Mouse (Mus musculus): ENCODE results near the gene Ddx52. TPM values are rescaled to one million over a fixed set of nuclear protein-coding genes. Genes with fewer than 3 reads are reported as not detected.

The Ddx52 gene
- polyA plus RNA-seq, 1 experiment from 2014 or later = 38.1 TPM

DNA sequence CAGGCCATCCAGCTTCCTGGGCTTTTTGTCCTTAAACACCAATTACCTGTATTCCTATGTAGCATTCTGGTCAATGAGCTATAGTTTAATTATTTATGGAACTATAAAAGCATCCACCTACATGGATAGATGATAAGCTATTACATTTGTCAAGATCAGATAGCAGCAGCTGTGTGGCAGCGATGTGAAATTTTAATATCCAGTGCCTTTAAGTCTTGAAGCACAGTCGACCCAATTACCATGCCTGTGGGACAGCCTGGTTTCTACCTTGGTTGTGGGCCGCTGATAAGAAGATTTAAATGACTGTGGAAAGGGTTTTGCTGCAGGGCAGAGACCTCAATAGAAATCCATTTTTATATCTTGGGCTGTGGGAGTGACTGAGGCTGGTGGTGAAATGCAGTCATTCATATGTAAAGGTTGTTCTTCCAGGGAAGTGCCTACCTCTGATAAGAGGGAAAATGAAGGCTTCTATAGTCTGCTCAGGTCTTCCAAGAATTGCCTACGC, 57.6 kb downstream of the Ddx52 start:
- H3K9me3 ChIP-seq (ENCODE audit: control insufficient read depth, low read length) = no peaks in the 10 kb centered on the region
- H3K4me2 ChIP-seq = no peak overlapping the region
- DNase-seq (ENCODE audit: low spot score) (no peak), ATAC-seq (replicated peaks; ENCODE audit: low FRiP score) (no peak)
- no peak overlapping the region for H3K4me3 ChIP-seq (ENCODE audit: low read depth, low read length)
- 84% methylated on average over 4 of the region's 4 CpGs for WGBS
- H3K27ac ChIP-seq (ENCODE audit: low read depth, low read length) = no peak overlapping the region
- no peaks in the 10 kb centered on the region for H3K27me3 ChIP-seq (replicated peaks; ENCODE audit: control insufficient read depth, insufficient read depth, low read length)
- H3K9ac ChIP-seq (ENCODE audit: low read depth, low read length) = no peak overlapping the region
- peaks cover 8% of the 10 kb centered on the region; the same call in 1 of the 2 replicates for H3K36me3 ChIP-seq (ENCODE audit: control insufficient read depth, insufficient read depth, low read length)
- H3K4me1 ChIP-seq (replicated peaks; ENCODE audit: control insufficient read depth, insufficient read depth, low read length) = no peaks in the 10 kb centered on the region

DNA sequence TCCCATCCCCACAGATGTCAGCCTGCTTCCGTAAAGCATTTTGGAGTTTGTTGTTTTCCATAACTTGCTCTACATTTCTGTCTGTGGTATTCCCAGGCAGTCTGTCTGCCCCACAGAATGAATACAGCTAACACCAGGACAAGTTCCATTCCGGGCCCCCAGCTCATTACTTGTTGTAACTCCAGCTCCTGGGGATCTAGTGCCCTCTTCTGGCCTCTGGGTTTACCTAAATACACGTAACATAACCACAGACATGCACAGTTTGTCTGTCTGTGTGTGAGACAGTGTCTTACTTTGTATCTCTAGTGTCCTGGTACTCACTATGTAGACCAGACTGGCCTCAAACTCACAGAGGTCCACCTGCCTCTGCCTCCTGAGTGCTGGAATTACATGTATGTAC, 59.4 kb downstream of the Ddx52 start:
- 93% methylated on average over 3 of the region's 3 CpGs for WGBS

GRCm38 (mm10) chr11:84003986-84004385, 62.1 kb downstream of the Ddx52 start:
- DNase-seq (ENCODE audit: low spot score) (no peak), ATAC-seq (replicated peaks; ENCODE audit: low FRiP score) (no peak)
- Histone ChIP-seq H3K27me3 (replicated peaks; ENCODE audit: control insufficient read depth, insufficient read depth, low read length) (no peaks in the 10 kb centered on the region), H3K4me2 (no peak overlapping the region), H3K4me3 (ENCODE audit: low read depth, low read length) (no peak overlapping the region), H3K27ac (ENCODE audit: low read depth, low read length) (no peak overlapping the region), H3K36me3 (ENCODE audit: control insufficient read depth, insufficient read depth, low read length) (peaks cover 6% of the 10 kb centered on the region; the same call in 1 of the 2 replicates), H3K9ac (ENCODE audit: low read depth, low read length) (no peak overlapping the region), H3K9me3 (ENCODE audit: control insufficient read depth, low read length) (no peaks in the 10 kb centered on the region), H3K4me1 (replicated peaks; ENCODE audit: control insufficient read depth, insufficient read depth, low read length) (no peaks in the 10 kb centered on the region)
- WGBS = 91% methylated on average over 6 of the region's 6 CpGs

More for the DNA sequence above, 59.4 kb downstream of the Ddx52 start:
- H3K4me1 ChIP-seq (replicated peaks; ENCODE audit: control insufficient read depth, insufficient read depth, low read length) = no peaks in the 10 kb centered on the region
- H3K9me3 ChIP-seq (ENCODE audit: control insufficient read depth, low read length) = no peaks in the 10 kb centered on the region
- H3K27ac ChIP-seq (ENCODE audit: low read depth, low read length) = no peak overlapping the region
- peaks cover 8% of the 10 kb centered on the region; the same call in 1 of the 2 replicates for H3K36me3 ChIP-seq (ENCODE audit: control insufficient read depth, insufficient read depth, low read length)
- H3K4me3 ChIP-seq (ENCODE audit: low read depth, low read length) = no peak overlapping the region
- no peak overlapping the region for H3K4me2 ChIP-seq
- ATAC-seq (replicated peaks; ENCODE audit: low FRiP score) = no peak
- H3K27me3 ChIP-seq (replicated peaks; ENCODE audit: control insufficient read depth, insufficient read depth, low read length) = no peaks in the 10 kb centered on the region
- no peak for DNase-seq (ENCODE audit: low spot score)
- H3K9ac ChIP-seq (ENCODE audit: low read depth, low read length) = no peak overlapping the region

DNA sequence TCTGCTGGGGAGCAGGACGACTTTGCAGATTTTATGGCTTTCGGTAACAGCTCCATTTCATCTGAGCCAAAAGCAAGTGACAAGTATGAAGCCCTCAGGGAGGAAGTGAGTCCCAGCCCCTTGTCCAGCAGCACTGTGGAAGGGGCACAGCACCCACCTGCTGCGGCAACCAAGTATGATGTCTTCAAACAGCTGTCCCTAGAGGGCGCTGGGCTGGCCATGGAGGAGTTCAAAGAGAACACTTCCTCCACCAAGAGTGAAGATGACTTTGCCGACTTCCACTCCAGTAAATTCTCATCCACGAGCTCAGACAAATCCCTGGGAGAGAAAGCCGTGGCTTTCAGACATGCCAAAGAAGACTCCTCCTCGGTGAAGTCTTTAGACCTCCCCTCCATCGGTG, 67.1 kb downstream of the Ddx52 start:
- H3K9ac ChIP-seq (ENCODE audit: low read depth, low read length) = no peak overlapping the region
- H3K36me3 ChIP-seq (ENCODE audit: control insufficient read depth, insufficient read depth, low read length) = peaks cover 7% of the 10 kb centered on the region; the same call in 1 of the 2 replicates
- no peak for DNase-seq (ENCODE audit: low spot score)
- ATAC-seq (replicated peaks; ENCODE audit: low FRiP score) = no peak
- no peak overlapping the region for H3K4me2 ChIP-seq
- no peak overlapping the region for H3K27ac ChIP-seq (ENCODE audit: low read depth, low read length)
- no peaks in the 10 kb centered on the region for H3K27me3 ChIP-seq (replicated peaks; ENCODE audit: control insufficient read depth, insufficient read depth, low read length)
- no peak overlapping the region for H3K4me3 ChIP-seq (ENCODE audit: low read depth, low read length)
- 85% methylated on average over 9 of the region's 9 CpGs for WGBS
- H3K4me1 ChIP-seq (replicated peaks; ENCODE audit: control insufficient read depth, insufficient read depth, low read length) = no peaks in the 10 kb centered on the region
- no peaks in the 10 kb centered on the region for H3K9me3 ChIP-seq (ENCODE audit: control insufficient read depth, low read length)

GRCm38 (mm10) chr11:84010411-84010810, 68.5 kb downstream of the Ddx52 start:
- ATAC-seq (replicated peaks; ENCODE audit: low FRiP score) (no peak), DNase-seq (ENCODE audit: low spot score) (no peak)
- H3K4me2 ChIP-seq = no peak overlapping the region
- no peaks in the 10 kb centered on the region for H3K27me3 ChIP-seq (replicated peaks; ENCODE audit: control insufficient read depth, insufficient read depth, low read length)
- WGBS = 85% methylated on average over 9 of the region's 9 CpGs
- H3K4me3 ChIP-seq (ENCODE audit: low read depth, low read length) = no peak overlapping the region
- H3K36me3 ChIP-seq (ENCODE audit: control insufficient read depth, insufficient read depth, low read length) = peaks cover 7% of the 10 kb centered on the region; the same call in 1 of the 2 replicates
- H3K9me3 ChIP-seq (ENCODE audit: control insufficient read depth, low read length) = no peaks in the 10 kb centered on the region
- no peak overlapping the region for H3K9ac ChIP-seq (ENCODE audit: low read depth, low read length)
- H3K4me1 ChIP-seq (replicated peaks; ENCODE audit: control insufficient read depth, insufficient read depth, low read length) = no peaks in the 10 kb centered on the region
- no peak overlapping the region for H3K27ac ChIP-seq (ENCODE audit: low read depth, low read length)

- Histone ChIP-seq H3K27ac (ENCODE audit: low read depth, low read length) (no peak overlapping the region), H3K9me3 (ENCODE audit: control insufficient read depth, low read length) (no peaks in the 10 kb centered on the region), H3K36me3 (ENCODE audit: control insufficient read depth, insufficient read depth, low read length) (peaks cover 7% of the 10 kb centered on the region; the same call in 1 of the 2 replicates), H3K27me3 (replicated peaks; ENCODE audit: control insufficient read depth, insufficient read depth, low read length) (no peaks in the 10 kb centered on the region), H3K9ac (ENCODE audit: low read depth, low read length) (no peak overlapping the region), H3K4me2 (no peak overlapping the region), H3K4me3 (ENCODE audit: low read depth, low read length) (no peak overlapping the region), H3K4me1 (replicated peaks; ENCODE audit: control insufficient read depth, insufficient read depth, low read length) (no peaks in the 10 kb centered on the region)
- no peak for DNase-seq (ENCODE audit: low spot score)
- no peak for ATAC-seq (replicated peaks; ENCODE audit: low FRiP score)
- 62% methylated on average over 12 of the region's 12 CpGs for WGBS
Measured at GRCm38 (mm10) chr11:84011050-84011449, 69.2 kb downstream of the Ddx52 start.

DNA sequence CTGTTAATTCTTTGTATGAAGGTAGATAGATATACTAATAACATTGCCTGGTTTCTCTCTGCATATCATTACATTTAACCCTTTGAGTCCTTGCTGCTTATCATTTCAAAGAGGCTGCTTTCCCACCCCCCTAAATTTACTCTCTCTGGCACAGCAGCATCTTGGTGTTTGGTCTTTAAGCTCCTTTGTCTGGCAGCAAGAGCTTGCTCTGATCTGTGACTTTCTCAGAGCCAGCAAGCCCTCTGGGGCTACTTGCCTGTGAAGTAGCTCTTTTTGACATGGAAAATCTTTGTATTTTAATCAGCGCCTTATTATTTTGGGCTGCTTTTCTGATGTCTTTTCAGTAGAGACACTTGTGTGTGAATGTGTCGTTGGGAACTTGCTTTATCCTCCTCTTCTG, 69.7 kb downstream of the Ddx52 start:
- Histone ChIP-seq H3K36me3 (ENCODE audit: control insufficient read depth, insufficient read depth, low read length) (peaks cover 7% of the 10 kb centered on the region; the same call in 1 of the 2 replicates), H3K4me2 (no peak overlapping the region), H3K9me3 (ENCODE audit: control insufficient read depth, low read length) (no peaks in the 10 kb centered on the region), H3K9ac (ENCODE audit: low read depth, low read length) (no peak overlapping the region), H3K4me3 (ENCODE audit: low read depth, low read length) (no peak overlapping the region), H3K4me1 (replicated peaks; ENCODE audit: control insufficient read depth, insufficient read depth, low read length) (no peaks in the 10 kb centered on the region), H3K27me3 (replicated peaks; ENCODE audit: control insufficient read depth, insufficient read depth, low read length) (no peaks in the 10 kb centered on the region), H3K27ac (ENCODE audit: low read depth, low read length) (no peak overlapping the region)
- WGBS = 76% methylated on average over 2 of the region's 2 CpGs
- DNase-seq (ENCODE audit: low spot score) (no peak), ATAC-seq (replicated peaks; ENCODE audit: low FRiP score) (no peak)

Other genes with a start within 250 kb of the Ddx52 start
- 7.1 and 7.2 TPM in 2 replicates for gene Wfdc17, start 238.1 kb upstream of the Ddx52 start, polyA plus RNA-seq (2014; fragmentation: Nextera tagmentation; extraction: Ambion mirVana)
- gene Wfdc18, start 233.0 kb upstream of the Ddx52 start, polyA plus RNA-seq (2014; fragmentation: Nextera tagmentation; extraction: Ambion mirVana) = not detected in 2 replicates
- gene Wfdc21, start 195.1 kb upstream of the Ddx52 start, polyA plus RNA-seq (2014; fragmentation: Nextera tagmentation; extraction: Ambion mirVana) = 1.6 and 2.0 TPM in 2 replicates
- gene Heatr6, start 188.4 kb upstream of the Ddx52 start, polyA plus RNA-seq (2014; fragmentation: Nextera tagmentation; extraction: Ambion mirVana) = 14.5 and 16.8 TPM in 2 replicates
- gene Hnf1b, start 92.0 kb upstream of the Ddx52 start, polyA plus RNA-seq (2014; fragmentation: Nextera tagmentation; extraction: Ambion mirVana) = 4.5 and 5.0 TPM in 2 replicates
- gene Synrg, start 22.4 kb downstream of the Ddx52 start, polyA plus RNA-seq (2014; fragmentation: Nextera tagmentation; extraction: Ambion mirVana) = 9.0 and 11.5 TPM in 2 replicates
- gene Dusp14, start 127.2 kb downstream of the Ddx52 start, polyA plus RNA-seq (2014; fragmentation: Nextera tagmentation; extraction: Ambion mirVana) = 1.7 and 2.2 TPM in 2 replicates
- 30.6 and 32.7 TPM in 2 replicates for gene Tada2a, start 187.5 kb downstream of the Ddx52 start, polyA plus RNA-seq (2014; fragmentation: Nextera tagmentation; extraction: Ambion mirVana)
- gene Acaca, start 187.6 kb downstream of the Ddx52 start, polyA plus RNA-seq (2014; fragmentation: Nextera tagmentation; extraction: Ambion mirVana) = 17.0 and 20.4 TPM in 2 replicates
- not detected in 2 replicates for gene Gm11437, start 225.4 kb downstream of the Ddx52 start, polyA plus RNA-seq (2014; fragmentation: Nextera tagmentation; extraction: Ambion mirVana)

Data from liver, embryonic 11.5 days (tissue).